Mouse (Mus musculus): ENCODE measurements around the gene Abhd16b.

Gene Abhd16b

DNA sequence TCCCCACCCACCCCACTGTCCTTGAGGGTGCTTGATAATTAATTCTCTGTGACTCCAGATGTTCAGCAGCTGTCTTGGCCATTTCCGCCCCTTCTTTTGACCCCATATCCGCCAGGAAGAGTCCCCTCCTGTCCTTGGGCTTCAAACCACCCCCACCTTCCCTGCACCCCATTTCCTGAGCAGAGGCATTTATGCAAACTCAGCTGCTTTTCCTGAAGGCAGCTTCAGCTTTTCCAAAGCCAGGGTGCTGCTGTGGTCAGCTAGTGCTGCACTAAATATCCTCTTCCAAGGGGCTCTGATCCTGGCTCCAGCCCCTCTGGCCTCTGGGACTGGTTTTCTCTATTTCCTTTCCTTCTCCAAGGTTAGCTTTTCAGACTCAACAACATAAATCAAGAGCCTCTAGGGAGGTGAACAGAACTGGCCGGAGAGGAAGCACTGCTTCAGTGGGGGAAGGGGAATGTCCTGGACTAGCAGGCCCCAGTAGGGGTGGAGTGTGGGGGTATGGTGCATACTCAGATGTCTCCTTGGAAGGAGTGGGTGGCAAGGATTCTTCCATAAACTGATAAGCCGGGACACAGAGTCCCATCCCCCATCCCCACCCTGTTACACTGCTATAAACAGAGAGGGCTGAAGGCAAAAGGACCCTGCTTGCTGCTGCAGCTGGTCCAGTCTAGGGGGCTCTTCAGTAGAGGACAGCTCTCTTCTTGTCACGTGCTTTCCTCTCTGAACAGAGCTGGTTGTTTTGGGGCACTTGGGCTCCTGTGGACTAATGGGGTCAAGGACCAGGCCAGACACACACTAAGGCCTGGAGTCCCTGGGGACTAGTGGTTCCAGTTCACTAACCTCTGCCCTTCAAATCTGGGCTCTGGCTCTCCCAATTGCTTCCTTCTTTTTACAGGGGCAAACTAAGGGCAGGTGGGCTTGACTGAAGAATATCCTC is 5.4 kb upstream of the Abhd16b start:
- DNase-seq (ENCODE audit: low spot score), result peak; percentile 66

DNA sequence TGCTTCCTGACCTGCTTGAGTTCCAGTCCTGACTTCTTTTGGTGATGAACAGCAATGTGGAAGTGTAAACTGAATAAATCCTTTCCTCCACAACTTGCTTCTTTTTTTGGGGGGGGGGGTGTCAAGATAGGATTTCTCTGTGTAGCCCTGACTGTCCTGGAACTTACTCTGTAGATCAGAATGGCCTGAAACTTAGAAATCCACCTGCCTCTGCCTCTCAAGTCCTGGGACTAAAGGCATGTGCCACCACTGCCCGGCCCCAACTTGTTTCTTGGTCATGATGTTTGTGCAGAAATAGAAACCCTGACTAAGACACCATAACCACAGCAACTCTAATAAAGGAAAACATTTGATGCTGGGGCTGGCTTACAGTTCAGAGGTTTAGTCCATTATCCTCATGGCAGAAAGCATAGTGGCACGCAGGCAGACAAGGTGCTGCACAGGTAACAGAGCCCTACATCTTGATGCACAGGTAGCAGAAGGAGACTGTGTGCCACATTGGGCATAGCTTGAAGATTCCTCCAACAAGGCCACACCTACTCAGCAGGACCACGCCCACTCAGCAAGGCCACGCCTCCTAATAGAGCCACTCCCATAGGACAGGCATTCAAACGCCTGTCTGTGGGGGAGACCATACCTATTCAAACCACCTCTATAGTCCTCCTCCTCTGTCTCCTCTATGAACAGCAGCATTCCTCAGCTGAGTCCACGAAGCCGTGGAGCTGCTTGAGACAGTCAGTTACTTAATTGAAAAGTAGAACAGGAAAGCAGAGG is 1.4 kb upstream of the Abhd16b start:
- DNase-seq (ENCODE audit: low spot score), result peak; percentile 61

DNA sequence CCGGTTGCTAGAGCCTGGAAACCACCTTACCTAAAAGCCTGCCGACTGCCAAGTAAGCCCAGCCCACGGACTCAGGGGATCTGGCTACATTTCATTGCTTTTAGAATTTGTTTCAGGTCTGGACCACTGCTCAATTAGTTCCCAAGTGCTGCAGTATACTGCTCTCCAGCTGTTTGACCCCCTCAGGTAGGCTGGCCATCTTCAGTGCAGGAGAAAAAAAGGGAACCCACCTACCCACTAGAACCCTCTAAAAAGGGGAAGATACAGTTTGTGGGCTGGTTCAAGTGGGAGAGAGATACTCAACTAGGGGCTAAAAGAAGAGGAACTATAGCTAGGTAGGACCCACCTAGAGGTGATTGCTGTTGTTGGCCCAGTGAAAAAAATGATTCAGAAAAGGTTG is 800 bp upstream of the Abhd16b start:
- DNase-seq (ENCODE audit: low spot score), result no peak

DNA sequence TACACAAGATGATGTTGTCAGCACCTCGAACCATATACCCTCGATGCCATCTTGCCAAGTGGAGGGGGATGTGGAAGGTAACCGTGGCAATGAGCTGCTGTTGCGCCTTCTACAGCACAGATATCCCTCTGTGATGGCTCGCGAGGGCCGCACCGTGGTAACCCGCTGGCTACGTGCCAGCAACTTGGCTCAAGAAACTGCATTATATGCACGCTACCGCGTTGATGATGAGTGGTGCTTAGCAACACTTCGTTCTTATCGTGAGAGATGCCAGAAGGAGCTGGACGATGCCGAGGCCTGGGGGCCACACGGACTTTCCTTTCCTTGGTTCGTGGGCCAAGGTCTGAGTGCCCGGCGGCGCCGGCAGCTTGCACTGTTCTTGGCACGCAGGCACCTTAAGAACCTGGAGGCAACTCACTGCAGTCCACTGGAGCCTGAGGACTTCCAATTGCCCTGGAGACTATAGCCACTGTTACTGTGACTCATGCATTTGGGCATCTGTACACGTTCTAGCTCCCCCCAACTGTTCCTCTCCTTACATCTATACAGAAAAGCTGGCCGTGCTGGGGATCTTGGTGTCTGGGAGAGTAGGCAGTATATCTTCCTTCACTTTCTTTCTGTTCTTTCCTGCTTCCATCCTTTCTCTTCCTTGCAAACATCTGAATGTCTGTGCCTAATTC is 1.4 kb downstream of the Abhd16b start:
- peak; percentile 57 for DNase-seq (ENCODE audit: low spot score)

DNA sequence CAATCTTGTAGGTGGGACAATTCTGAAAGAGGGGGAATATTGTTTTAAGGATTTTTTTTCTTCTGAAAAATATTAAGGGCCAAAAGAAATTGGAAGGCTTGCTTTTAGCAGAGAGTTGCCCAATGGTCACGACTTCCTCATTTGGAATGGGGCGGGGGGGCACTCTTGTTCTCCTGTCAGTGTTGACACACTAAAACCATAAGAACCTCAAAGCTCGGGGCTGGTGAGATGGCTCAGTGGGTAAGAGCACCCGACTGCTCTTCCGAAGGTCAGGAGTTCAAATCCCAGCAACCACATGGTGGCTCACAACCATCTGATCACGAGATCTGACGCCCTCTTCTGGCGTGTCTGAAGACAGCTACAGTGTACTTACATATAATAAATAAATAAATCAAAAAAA is 2.8 kb downstream of the Abhd16b start:
- peak; percentile 45 for DNase-seq (ENCODE audit: low spot score)

DNA sequence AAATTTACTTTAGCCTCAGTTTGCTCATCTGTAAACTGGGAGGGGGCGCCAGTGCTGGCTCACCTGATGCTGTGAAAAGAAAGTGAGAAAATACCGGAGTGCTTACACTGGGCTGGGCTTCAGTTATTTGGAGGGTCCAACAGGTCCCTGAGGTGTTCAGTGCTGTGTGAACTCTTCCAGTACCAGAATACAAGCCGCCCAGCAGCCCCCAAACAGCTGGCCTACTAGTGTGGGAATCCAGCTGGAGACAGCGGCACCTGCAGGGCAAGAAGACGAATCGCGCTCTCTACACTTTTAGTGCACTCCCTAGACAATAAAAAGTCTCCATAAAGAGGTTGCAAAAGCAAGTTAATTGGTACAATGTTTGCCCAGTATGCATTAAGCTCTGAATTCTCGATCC is 3.3 kb downstream of the Abhd16b start:
- DNase-seq (ENCODE audit: low spot score), result peak; percentile 88

DNA sequence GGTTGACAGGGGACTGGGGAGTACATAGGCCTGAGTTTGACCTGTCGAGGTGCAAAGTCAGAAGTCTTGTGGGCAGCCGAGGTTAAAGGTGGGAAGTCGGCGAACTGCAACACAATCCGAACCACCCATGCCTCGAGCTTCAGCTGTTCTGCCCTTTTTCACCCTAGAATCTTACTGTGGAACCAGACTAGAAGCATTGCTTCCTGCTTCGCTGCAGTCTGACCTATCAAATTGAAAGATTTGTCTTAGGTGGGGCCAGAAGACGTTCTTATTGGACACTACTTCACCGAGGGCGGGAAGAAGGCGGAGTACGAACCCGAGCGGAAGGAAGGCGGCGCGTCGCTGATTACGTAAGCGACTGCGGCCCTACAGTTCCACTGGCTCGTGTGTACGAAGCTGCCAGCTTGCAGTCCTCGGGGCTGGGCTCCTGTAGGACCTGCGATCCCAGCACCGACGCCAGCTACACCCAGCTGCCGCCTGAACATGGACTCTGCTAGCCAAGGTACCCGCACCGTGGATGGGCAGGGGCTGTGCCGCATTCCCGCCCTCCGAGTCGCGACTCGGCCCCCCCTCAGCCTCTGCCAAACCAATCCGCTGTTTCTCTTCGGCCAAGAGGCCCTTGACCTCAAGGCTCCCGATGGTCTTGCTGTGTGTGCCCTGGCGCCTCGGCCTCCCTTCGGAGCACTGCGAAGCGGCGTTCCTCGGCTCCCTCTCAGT is 4.0 kb downstream of the Abhd16b start, which contains the start of gene Tpd52l2:
Tpd52l2 (plus strand) TSS at position 312 of the 717 bp plus-strand sequence.
- DNase-seq (ENCODE audit: low spot score), result peak; percentile 90

DNA sequence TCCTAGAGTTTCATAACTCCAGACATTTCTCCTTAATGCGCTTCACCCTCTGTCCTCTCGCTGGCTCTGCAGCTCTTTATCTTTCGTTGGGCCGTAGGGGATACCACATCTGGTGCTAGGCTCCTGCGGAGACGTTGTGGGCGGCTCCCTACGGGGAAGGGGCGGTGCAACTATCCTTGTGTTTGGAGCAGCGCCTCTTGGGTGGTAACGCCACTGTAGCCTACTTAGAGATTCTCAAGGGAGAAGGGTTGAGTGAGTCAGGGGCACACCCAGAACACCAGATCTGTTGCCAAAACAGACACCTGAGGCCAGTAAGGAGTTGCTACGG is 4.5 kb downstream of the Abhd16b start:
- DNase-seq (ENCODE audit: low spot score), result peak; percentile 75

DNA sequence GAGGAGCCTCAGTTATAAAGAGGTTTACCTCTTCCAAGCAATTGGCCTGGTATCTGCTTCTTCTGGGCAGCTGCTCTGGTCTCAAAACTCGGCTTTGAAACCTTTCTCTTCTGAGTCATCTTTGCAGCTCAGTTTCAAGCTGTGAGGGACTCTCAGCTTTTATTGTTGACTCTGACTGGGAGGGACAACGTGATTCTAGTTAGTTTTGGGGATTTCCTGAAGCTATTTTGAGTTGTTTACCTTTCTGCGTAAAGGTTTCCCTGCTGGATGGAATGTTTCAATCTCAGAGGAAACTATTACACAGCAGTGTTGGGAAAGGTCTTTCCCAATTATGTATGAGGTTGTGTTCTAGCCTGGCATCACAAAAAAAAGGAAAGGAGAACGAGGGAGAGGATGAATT is 5.6 kb downstream of the Abhd16b start:
- no peak for DNase-seq (ENCODE audit: low spot score)

DNA sequence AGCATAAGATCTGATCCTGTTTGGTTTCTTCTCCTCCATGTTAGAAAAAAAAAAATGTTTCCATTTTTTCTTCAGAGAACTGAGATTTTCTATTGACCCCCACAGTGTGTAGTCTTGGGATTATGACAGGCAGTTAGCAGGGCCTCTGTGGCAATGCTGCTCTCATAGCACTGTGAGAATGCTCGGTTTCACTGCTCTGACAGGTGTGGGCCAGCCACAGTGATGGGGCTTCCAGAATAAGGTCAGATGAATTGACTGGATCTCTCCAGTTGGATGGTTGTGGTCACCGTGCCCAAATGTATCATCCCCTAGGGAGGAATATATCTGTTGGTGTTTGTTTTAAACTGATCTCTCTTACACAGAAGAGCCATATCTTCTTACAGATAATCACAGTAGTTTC is 16.2 kb downstream of the Abhd16b start:
- no peak for DNase-seq (ENCODE audit: low spot score)

DNA sequence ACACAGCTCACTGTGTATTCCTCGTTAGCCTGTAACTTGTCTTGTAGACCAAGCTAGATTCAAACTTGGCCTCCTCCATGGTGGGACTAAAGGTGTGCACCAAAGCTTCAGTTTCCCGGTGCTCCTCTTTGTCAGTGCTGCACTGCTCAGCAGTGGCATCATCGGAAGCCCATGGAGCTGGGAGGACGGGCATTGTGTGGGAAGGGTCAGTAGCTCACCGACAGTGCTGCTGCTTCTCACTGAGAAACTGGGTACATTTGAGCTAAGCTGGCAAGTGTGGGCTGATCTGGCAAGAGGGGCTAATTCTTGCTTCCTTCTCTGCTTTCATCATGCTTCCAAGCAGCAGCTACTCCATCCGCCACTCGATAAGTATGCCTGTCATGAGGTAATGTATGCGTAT is 18.2 kb downstream of the Abhd16b start:
- DNase-seq (ENCODE audit: low spot score), result no peak

DNA sequence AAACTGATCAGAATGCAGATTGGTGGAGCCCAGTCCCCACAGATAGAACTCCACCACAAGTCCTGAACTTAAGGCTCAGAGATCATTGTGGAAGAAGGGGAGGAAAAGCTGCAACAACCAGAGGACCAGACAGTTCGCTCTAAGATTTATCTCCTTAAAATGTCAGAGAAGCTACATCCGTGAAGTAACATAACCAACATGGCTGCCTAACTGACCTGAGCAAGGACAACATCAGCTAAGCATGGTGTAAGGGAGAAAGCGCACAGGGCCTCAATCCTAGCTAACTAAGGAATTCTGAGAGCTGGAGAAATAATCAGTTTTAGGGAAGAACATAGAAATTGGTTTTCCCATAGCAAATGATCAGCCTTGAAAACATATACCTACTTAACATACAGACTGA is 26.2 kb downstream of the Abhd16b start:
- DNase-seq (ENCODE audit: low spot score), result no peak

DNA sequence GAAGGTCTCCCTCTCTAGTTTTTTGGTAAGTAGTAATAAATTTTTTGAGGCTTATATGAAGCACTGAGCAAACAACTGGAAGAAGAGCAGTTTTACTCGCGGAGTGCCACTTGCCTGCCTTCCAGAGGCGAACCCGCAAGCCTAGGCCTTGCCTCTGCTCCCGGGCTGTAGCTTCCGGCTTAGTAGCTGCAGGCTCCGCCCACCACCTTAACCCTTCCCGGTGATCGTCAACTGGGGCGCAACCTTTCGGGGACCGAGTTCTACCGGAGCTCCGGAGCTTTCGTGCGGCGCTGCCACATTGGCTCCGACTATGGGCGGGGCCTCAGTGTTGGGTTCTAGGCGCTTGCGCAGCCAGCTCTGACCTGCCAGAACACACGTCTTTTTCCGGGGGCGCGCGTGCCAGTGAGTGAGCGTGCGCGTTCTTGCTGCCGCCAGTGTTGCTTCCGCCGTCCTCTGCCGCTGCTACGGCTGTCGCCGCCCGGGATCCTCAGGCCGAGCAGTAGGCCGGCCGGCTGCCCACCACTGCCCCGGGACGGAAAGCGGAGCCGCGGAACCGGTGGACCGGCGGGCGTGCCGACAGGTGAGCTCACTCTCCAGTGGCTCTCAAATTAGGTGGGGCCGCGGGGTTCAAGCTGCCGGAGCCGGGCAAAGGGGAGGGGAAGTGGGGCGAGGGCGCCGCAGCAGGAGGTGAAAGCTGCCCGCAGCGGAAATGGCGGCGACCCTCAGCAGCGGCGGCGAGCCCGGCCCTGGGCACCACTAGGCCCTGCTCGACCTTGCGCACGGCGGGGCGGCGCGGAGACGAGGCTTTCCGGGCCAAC is 27.3 kb downstream of the Abhd16b start, which contains the start of gene Dnajc5:
Dnajc5 (plus strand) TSS at position 368 of the 818 bp plus-strand sequence.
- peak; percentile 97 for DNase-seq (ENCODE audit: low spot score)

DNA sequence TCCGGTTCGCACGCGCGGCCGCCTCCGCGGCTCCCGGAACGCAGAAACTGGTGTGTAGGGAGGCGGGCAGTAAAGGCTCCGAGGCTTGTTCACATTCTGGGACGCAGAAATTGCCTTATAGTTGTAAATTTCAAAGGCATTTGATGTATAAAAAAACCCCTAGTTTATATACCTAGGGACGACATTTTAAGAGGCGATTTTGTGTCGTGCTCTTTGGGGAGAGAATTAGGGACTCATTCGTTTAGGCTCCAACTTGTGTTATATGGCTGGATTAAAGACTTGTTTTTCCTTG is 27.9 kb downstream of the Abhd16b start:
- DNase-seq (ENCODE audit: low spot score), result no peak

DNA sequence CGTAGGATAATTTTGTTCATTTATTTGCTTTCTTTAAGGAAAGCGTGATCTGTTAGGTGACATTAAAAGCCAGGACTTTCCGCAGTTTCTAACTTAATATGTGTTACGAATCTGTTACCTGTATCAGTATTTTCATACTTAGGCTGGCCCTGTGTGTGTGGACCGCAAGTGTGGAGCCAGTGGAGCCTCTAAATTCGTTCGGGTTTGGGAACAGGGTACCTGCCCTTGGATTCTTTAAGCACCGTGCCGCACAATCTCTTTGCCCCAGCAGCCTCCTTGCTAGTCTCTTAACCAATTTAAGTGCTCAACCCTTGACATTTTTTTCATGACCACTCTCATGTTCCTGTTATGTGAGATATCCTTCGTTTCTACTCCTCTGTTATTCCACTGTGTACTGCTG is 28.5 kb downstream of the Abhd16b start:
- DNase-seq (ENCODE audit: low spot score), result no peak

DNA sequence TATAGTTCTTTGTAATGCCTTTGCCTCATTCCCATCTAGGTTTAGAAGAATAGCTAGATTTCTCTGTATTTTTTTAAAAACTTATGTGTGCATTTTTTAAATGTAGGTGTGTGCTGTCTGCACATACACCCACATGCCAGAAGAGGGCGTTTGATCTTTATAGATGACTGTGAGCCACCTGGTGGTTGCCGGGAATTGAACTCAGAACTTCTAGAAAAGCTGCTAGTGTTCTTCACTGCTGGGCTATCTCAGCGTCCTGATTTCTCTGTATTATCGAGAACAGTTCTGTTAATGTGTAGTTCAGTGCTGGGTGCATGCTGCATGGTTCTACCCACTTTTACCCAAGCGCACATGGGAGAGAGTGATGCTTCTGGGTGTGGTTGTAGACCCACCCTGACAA is 29.8 kb downstream of the Abhd16b start:
- DNase-seq (ENCODE audit: low spot score), result peak; percentile 43

DNA sequence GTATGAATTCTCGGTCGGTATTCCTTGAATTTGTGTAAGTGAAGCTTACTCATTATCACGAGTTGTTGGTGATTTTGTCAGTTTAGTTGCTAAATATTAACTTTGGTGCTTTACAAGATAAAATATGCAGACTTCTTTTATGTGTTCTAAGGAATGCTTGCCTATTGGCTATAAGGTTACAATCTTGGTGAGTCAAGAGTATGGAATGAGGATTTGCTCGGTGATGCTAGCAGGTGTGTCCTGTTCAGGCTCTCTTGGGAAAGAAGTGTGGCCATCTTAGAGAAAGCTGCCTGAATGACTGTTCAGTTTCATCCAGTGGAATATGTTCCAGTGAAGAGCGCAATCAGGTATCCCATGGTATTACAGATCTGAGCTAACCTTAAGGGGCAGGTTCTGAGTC is 32.5 kb downstream of the Abhd16b start:
- DNase-seq (ENCODE audit: low spot score), result no peak

DNA sequence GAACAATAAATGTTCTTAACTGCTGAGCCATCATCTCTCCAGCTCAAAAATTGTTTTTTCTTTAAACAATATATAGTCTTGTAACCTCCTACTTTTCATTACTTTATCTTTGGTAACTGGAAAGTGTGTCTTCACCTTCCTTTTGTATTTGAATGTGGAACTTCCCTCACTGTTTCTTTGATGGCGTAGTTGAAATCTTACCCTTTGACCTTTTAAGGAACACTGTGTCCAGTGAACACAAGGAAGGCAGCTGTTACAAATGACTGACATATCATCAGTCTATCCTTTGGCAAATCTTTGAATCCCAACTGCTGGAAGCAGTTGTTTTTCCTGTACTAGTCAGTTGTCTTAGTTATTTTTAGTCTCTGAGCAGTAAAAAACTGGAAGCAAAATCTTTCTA is 36.1 kb downstream of the Abhd16b start:
- DNase-seq (ENCODE audit: low spot score), result no peak

DNA sequence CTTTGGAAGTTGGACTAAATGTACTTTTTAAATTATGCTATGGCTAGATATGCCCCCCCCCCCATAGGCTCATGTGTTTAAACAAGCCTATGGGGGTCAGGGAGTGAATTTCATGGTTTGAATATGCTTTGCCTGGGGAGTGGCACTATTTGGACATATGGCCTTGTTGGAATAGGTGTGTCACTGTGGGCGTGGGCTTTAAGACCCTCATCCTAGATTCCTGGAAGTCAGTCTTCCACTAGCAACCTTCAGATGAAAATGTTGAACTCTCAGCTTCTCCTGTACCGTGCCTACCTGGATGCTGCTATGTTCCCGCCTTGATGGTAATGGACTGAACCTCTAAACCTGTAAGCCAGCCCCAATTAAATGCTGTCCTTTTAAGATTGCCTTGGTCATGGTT is 39.6 kb downstream of the Abhd16b start:
- no peak for DNase-seq (ENCODE audit: low spot score)

DNA sequence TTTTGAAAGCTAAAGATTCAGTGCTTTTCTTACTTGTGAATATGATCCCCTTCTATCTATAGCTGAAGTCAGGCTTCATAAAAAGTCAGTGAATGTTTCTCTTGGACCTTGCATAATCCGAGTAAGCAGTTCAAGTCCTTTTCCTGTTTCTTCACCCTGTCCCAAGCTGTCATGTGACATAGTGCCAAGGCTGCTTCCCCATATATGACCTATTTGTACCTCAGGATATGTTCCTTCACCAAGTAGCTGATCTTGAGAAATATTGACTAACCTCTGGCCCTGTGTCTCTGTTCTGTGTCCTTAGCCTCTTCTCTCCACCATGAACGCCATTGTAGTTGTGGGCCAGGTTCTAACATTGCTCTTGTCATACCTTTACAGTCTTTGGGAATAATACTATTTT is 43.4 kb downstream of the Abhd16b start:
- DNase-seq (ENCODE audit: low spot score), result no peak

DNA sequence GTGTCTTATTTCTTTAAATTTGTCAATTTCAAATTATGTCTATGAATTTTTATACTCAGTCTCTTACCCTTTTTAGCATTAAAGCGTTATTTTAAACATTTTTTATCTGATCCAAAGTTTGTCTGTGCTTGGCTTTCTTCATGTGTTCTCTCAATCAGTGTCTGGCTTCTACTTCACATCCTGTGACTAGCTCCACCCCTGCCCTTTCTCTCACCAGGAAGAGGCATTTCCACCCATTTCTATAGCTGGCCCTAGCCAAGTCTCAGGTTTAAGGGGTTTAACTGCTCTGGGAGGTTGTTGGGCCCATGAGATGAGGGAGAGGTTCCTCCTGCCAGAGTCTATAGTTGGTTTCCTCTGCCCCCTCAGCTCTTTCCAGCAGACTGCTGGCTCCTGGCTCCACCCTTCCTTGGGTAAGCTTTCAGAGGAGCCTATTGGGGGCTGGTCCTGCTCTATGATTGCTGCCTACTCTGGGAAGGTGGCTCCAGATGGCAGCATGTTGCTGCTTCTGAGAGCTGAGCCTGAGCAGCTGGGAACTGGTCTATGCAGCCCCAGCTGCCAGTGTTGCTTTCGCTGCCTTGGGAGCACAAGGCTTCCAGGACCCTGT is 44.5 kb downstream of the Abhd16b start:
- no peak for DNase-seq (ENCODE audit: low spot score)
